Mouse (Mus musculus) bone marrow, adult 2 months (tissue): Measurements from ENCODE around the gene Ubxn7. TPM values are rescaled to one million over a fixed set of nuclear protein-coding genes. Genes with fewer than 3 reads are reported as not detected.

Experiments
- H3K27ac ChIP-seq: fragments of 200-500 bp; 2 replicates; pipeline ENCODE4 v1.5.1; 2012; ENCODE audit warnings: low read depth, mild to moderate bottlenecking, control low read depth, inconsistent platforms, low read length; ENCODE audit not compliant: control insufficient read depth, poor library complexity, insufficient read depth
- H3K4me1 ChIP-seq: fragments of 200-500 bp; 2 replicates; pipeline ENCODE4 v1.6.1; 2011; ENCODE audit warnings: low read length; ENCODE audit not compliant: control insufficient read depth, insufficient read depth
- H3K4me3 ChIP-seq: fragments of 200-500 bp; replicated peaks from 2 replicates; pipeline ENCODE3; 2011; ENCODE audit warnings: mild to moderate bottlenecking, low read depth, low read length, control low read depth; ENCODE audit not compliant: control insufficient read depth
- CTCF ChIP-seq: fragments of 200-500 bp; IDR thresholded peaks from 2 replicates; pipeline ENCODE4 v1.5.1; 2011; ENCODE audit warnings: low read length, control low read depth; ENCODE audit not compliant: control insufficient read depth, insufficient read depth
- POLR2A ChIP-seq: fragments of 200-500 bp; IDR thresholded peaks from 2 replicates; pipeline ENCODE4 v1.6.1; 2011; ENCODE audit warnings: low read depth, mild to moderate bottlenecking, control low read depth, low read length, borderline replicate concordance; ENCODE audit not compliant: control insufficient read depth
- WGBS: fragments of 180-500 bp; shearing (Covaris S2); methylation state at CpG from one replicate; pipeline ENCODE4 v1.1.7; 2018; 5-methylcytosine and 5-hydroxymethylcytosine counted together
- polyA plus RNA-seq: library from polyadenylated mRNA; stranded (reverse); fragments of >200 nt; gene quantifications from 2 replicates; pipeline ENCODE4 v1.2.4, GENCODE M21; 2011; ENCODE audit warnings: low replicate concordance; ENCODE audit not compliant: missing spikeins, insufficient read depth, insufficient read length

Ubxn7 gene
- polyA plus RNA-seq, 1 experiment: 9.0 TPM

- no peak overlapping the region for H3K4me3 ChIP-seq
- TF ChIP-seq POLR2A: no peak
- no peak for TF ChIP-seq CTCF
- H3K27ac ChIP-seq: no peak overlapping the region
- H3K4me1 ChIP-seq: no peaks in the 10 kb centered on the region
- WGBS: 79% methylated on average over 2 of the region's 2 CpGs
Measured at GRCm38 (mm10) chr16:32316601-32317000, 15.5 kb upstream of the Ubxn7 start.

GRCm38 (mm10) chr16:32323953-32324352 is 8.1 kb upstream of the Ubxn7 start:
- 22% methylated on average over 7 of the region's 7 CpGs for WGBS

GRCm38 (mm10) chr16:32330876-32331670 is 984 bp upstream of the Ubxn7 start:
- no peak for TF ChIP-seq POLR2A
- no peak for TF ChIP-seq CTCF
- 54% methylated on average over 9 of the region's 9 CpGs for WGBS
- Histone ChIP-seq H3K27ac (no peak overlapping the region), H3K4me1 (no peaks in the 10 kb centered on the region), H3K4me3 (no peak overlapping the region)

More at GRCm38 (mm10) chr16:32323953-32324352, 8.1 kb upstream of the Ubxn7 start:
- TF ChIP-seq CTCF (no peak), POLR2A (no peak)
- Histone ChIP-seq H3K27ac (no peak overlapping the region), H3K4me3 (no peak overlapping the region), H3K4me1 (no peaks in the 10 kb centered on the region; the same call in 1 of the 2 replicates)

GRCm38 (mm10) chr16:32332556-32333511 is 777 bp downstream of the Ubxn7 start:
- WGBS: under 1% methylated on average over 49 of the region's 54 CpGs
- peak overlapping the region; percentile 92 for H3K27ac ChIP-seq
- peak overlapping the region; percentile 99 for H3K4me3 ChIP-seq
- TF ChIP-seq POLR2A (no peak), CTCF (no peak)
- H3K4me1 ChIP-seq: peaks cover 2% of the 10 kb centered on the region

- H3K27ac ChIP-seq: no peak overlapping the region
- WGBS: 87% methylated on average over 5 of the region's 5 CpGs
- H3K4me1 ChIP-seq: peaks cover 4% of the 10 kb centered on the region
- TF ChIP-seq CTCF (no peak), POLR2A (no peak)
- H3K4me3 ChIP-seq: no peak overlapping the region
Measured at GRCm38 (mm10) chr16:32335146-32335545, 3.1 kb downstream of the Ubxn7 start.

- TF ChIP-seq CTCF: no peak
- no peak overlapping the region for H3K27ac ChIP-seq
- peaks cover 4% of the 10 kb centered on the region for H3K4me1 ChIP-seq
- WGBS: 57% methylated on average over 7 of the region's 7 CpGs
- no peak overlapping the region for H3K4me3 ChIP-seq
Measured at GRCm38 (mm10) chr16:32336026-32336780, 4.1 kb downstream of the Ubxn7 start.

GRCm38 (mm10) chr16:32337001-32337400 is 4.9 kb downstream of the Ubxn7 start:
- TF ChIP-seq POLR2A: no peak
- peaks cover 4% of the 10 kb centered on the region for H3K4me1 ChIP-seq
- no peak overlapping the region for H3K27ac ChIP-seq
- no peak overlapping the region for H3K4me3 ChIP-seq

GRCm38 (mm10) chr16:32340451-32340850 is 8.4 kb downstream of the Ubxn7 start:
- Histone ChIP-seq H3K4me3 (no peak overlapping the region), H3K27ac (no peak overlapping the region), H3K4me1 (peaks cover 4% of the 10 kb centered on the region)
- TF ChIP-seq POLR2A (no peak), CTCF (no peak)
- 38% methylated on average over 1 of the region's 1 CpGs for WGBS
